Mouse (Mus musculus) forebrain, postnatal 0 days (tissue): ENCODE measurements around the gene Hsd11b2. TPM values are rescaled to one million over a fixed set of nuclear protein-coding genes. Genes with fewer than 3 reads are reported as not detected.

Source experiments
- ATAC-seq: fragments of 200-750 bp; cut with Nextera tagmentation; 2 replicates; pipeline ENCODE4 v1.8.0; 2017; ENCODE audit warnings: mild to moderate bottlenecking, moderate library complexity
- DNase-seq: peaks from one replicate; pipeline ENCODE4 v3.0.0-alpha.2; 2015
- H3K27ac ChIP-seq: fragments of 300-500 bp; sonication (generic); 2 replicates; pipeline ENCODE4 v1.5.1; 2014; ENCODE audit warnings: low read depth, mild to moderate bottlenecking, antibody characterized with exemption, low read length, moderate library complexity, mixed read lengths
- H3K27me3 ChIP-seq: fragments of 300-500 bp; sonication (generic); 2 replicates; pipeline ENCODE4 v1.6.1; 2014; ENCODE audit warnings: mild to moderate bottlenecking, low read length, mixed read lengths; ENCODE audit not compliant: insufficient read depth
- H3K36me3 ChIP-seq: fragments of 300-500 bp; sonication (generic); 2 replicates; pipeline ENCODE4 v1.6.1; 2014; ENCODE audit warnings: mild to moderate bottlenecking, moderate library complexity; ENCODE audit not compliant: insufficient read depth
- H3K4me1 ChIP-seq: fragments of 300-500 bp; sonication (generic); 2 replicates; pipeline ENCODE4 v1.6.1; 2014; ENCODE audit warnings: antibody characterized with exemption; ENCODE audit not compliant: insufficient read depth
- H3K4me2 ChIP-seq: fragments of 300-500 bp; sonication (generic); 2 replicates; pipeline ENCODE4 v1.6.1; 2014; ENCODE audit warnings: low read depth, mild to moderate bottlenecking, moderate library complexity
- H3K4me3 ChIP-seq: fragments of 300-500 bp; sonication (generic); 2 replicates; pipeline ENCODE4 v1.5.1; 2014; ENCODE audit warnings: low read depth, low read length, mixed read lengths
- H3K9ac ChIP-seq: fragments of 300-500 bp; sonication (generic); 2 replicates; pipeline ENCODE4 v1.6.1; 2014; ENCODE audit warnings: mild to moderate bottlenecking
- H3K9me3 ChIP-seq: fragments of 300-500 bp; sonication (generic); 2 replicates; pipeline ENCODE4 v1.6.1; 2016; ENCODE audit warnings: low read length
- CTCF ChIP-seq: sonication (generic); IDR thresholded peaks from 2 replicates; pipeline ENCODE4 v1.5.1; 2016; ENCODE audit warnings: antibody characterized with exemption, control low read depth, low read depth
- WGBS: fragments of 180-500 bp; shearing (Covaris S2); extraction: QIAGEN DNeasy Blood & Tissue Kit; methylation state at CpG from one replicate; pipeline ENCODE4 v1.1.7; 2014; 5-methylcytosine and 5-hydroxymethylcytosine counted together
- polyA plus RNA-seq: library from polyadenylated mRNA; unstranded; fragments of >200 nt; fragmentation: Nextera tagmentation; extraction: Ambion mirVana; gene quantifications from 2 replicates; pipeline ENCODE4 v1.2.1, GENCODE M21; 2015
- total RNA-seq: library from RNA; depleted of rRNA; stranded (reverse); fragments of >200 nt; gene quantifications from 2 replicates; pipeline ENCODE4 v1.2.3, GENCODE M21; 2014

Gene Hsd11b2
- total and polyA plus RNA-seq, 2 experiments from 2014 or later = 0.52 to 2.6 TPM

- Histone ChIP-seq H3K27ac (no peak overlapping the region), H3K9me3 (no peaks in the 10 kb centered on the region), H3K4me1 (peaks cover 11% of the 10 kb centered on the region; the same call in 1 of the 2 replicates), H3K36me3 (no peaks in the 10 kb centered on the region), H3K27me3 (peaks cover 11% of the 10 kb centered on the region), H3K9ac (0 out of 2 replicates have a peak overlapping the region, but pooled peaks have one; percentile 3), H3K4me2 (peak overlapping the region; percentile 35), H3K4me3 (no peak overlapping the region)
- DNase-seq = peak; percentile 84
- peak; percentile 93 for TF ChIP-seq CTCF
- ATAC-seq = peak; percentile 73
- WGBS = 12% methylated on average over 12 of the region's 12 CpGs
These were observed 2.4 kb upstream of the Hsd11b2 start for GRCm38 (mm10) chr8:105516018-105516645.

- no peaks in the 10 kb centered on the region for H3K36me3 ChIP-seq
- no peak for TF ChIP-seq CTCF
These were observed 1.2 kb upstream of the Hsd11b2 start for GRCm38 (mm10) chr8:105517346-105517745.

GRCm38 (mm10) chr8:105519591-105519990 lies 1.0 kb downstream of the Hsd11b2 start:
- 6% methylated on average over 2 of the region's 2 CpGs for WGBS
- TF ChIP-seq CTCF = no peak
- no peaks in the 10 kb centered on the region for H3K9me3 ChIP-seq
- H3K36me3 ChIP-seq = peaks cover 12% of the 10 kb centered on the region
- no peak overlapping the region for H3K9ac ChIP-seq
- no peak overlapping the region for H3K27ac ChIP-seq
- no peak for ATAC-seq
- no peak for DNase-seq
- no peak overlapping the region for H3K4me2 ChIP-seq
- peaks cover 11% of the 10 kb centered on the region for H3K27me3 ChIP-seq
- H3K4me3 ChIP-seq = no peak overlapping the region
- peaks cover 11% of the 10 kb centered on the region; the same call in 1 of the 2 replicates for H3K4me1 ChIP-seq

More at GRCm38 (mm10) chr8:105517346-105517745, 1.2 kb upstream of the Hsd11b2 start:
- DNase-seq (no peak), ATAC-seq (no peak)
- no peak overlapping the region for H3K4me2 ChIP-seq
- H3K9me3 ChIP-seq = no peaks in the 10 kb centered on the region
- peaks cover 11% of the 10 kb centered on the region; the same call in 1 of the 2 replicates for H3K4me1 ChIP-seq
- no peak overlapping the region for H3K9ac ChIP-seq
- no peak overlapping the region for H3K27ac ChIP-seq
- H3K4me3 ChIP-seq = no peak overlapping the region
- WGBS = 51% methylated on average over 8 of the region's 8 CpGs
- peaks cover 11% of the 10 kb centered on the region for H3K27me3 ChIP-seq

- ATAC-seq = no peak
- Histone ChIP-seq H3K4me3 (no peak overlapping the region), H3K4me1 (peaks cover 11% of the 10 kb centered on the region; the same call in 1 of the 2 replicates), H3K27me3 (peaks cover 11% of the 10 kb centered on the region), H3K9ac (no peak overlapping the region), H3K4me2 (no peak overlapping the region), H3K9me3 (no peaks in the 10 kb centered on the region), H3K36me3 (peaks cover 21% of the 10 kb centered on the region), H3K27ac (no peak overlapping the region)
- TF ChIP-seq CTCF = no peak
- DNase-seq = no peak
- WGBS = 32% methylated on average over 5 of the region's 5 CpGs
These were observed 2.0 kb downstream of the Hsd11b2 start for GRCm38 (mm10) chr8:105520521-105520920.

- Histone ChIP-seq H3K27me3 (peaks cover 11% of the 10 kb centered on the region), H3K27ac (no peak overlapping the region), H3K4me1 (peaks cover 11% of the 10 kb centered on the region; the same call in 1 of the 2 replicates), H3K4me2 (no peak overlapping the region), H3K36me3 (peaks cover 21% of the 10 kb centered on the region), H3K9me3 (no peaks in the 10 kb centered on the region), H3K9ac (no peak overlapping the region), H3K4me3 (no peak overlapping the region)
- 0% methylated on average over 3 of the region's 3 CpGs for WGBS
- ATAC-seq = no peak
- DNase-seq = no peak
- no peak for TF ChIP-seq CTCF
These were observed 2.5 kb downstream of the Hsd11b2 start for GRCm38 (mm10) chr8:105521061-105521460.

GRCm38 (mm10) chr8:105521995-105522769 lies 3.6 kb downstream of the Hsd11b2 start:
- DNase-seq (no peak), ATAC-seq (no peak)
- no peaks in the 10 kb centered on the region for H3K9me3 ChIP-seq
- 87% methylated on average over 21 of the region's 21 CpGs for WGBS
- no peak overlapping the region for H3K4me2 ChIP-seq
- no peak overlapping the region for H3K4me3 ChIP-seq
- no peak overlapping the region for H3K27ac ChIP-seq
- H3K27me3 ChIP-seq = peaks cover 7% of the 10 kb centered on the region
- peaks cover 7% of the 10 kb centered on the region; the same call in 1 of the 2 replicates for H3K4me1 ChIP-seq
- H3K9ac ChIP-seq = no peak overlapping the region
- TF ChIP-seq CTCF = peak; percentile 17; the same call in 1 of the 2 replicates
- H3K36me3 ChIP-seq = peaks cover 25% of the 10 kb centered on the region

- Histone ChIP-seq H3K9ac (no peak overlapping the region), H3K36me3 (peaks cover 25% of the 10 kb centered on the region), H3K27me3 (peaks cover 6% of the 10 kb centered on the region), H3K9me3 (no peaks in the 10 kb centered on the region), H3K4me3 (no peak overlapping the region), H3K4me1 (peaks cover 7% of the 10 kb centered on the region; the same call in 1 of the 2 replicates), H3K27ac (no peak overlapping the region), H3K4me2 (no peak overlapping the region)
- 92% methylated on average over 9 of the region's 9 CpGs for WGBS
- no peak for TF ChIP-seq CTCF
- ATAC-seq (no peak), DNase-seq (no peak)
These were observed 4.3 kb downstream of the Hsd11b2 start for GRCm38 (mm10) chr8:105522890-105523289.
